Mouse (Mus musculus): ENCODE measurements around the gene Rasgrp2. TPM values are rescaled to one million over a fixed set of nuclear protein-coding genes. Genes with fewer than 3 reads are reported as not detected.
A peak's percentile ranks its signal among the peaks of the same experiment; 100 is the strongest.

The Rasgrp2 gene
- polyA plus RNA-seq, 1 experiment from 2014 or later = 74.2 TPM

GRCm38 (mm10) chr19:6377327-6378040 lies 21.7 kb upstream of the Rasgrp2 start:
- no peak for ATAC-seq (ENCODE audit: insufficient read depth, low FRiP score)
- no peaks in the 10 kb centered on the region for H3K27me3 ChIP-seq (ENCODE audit: control insufficient read depth, insufficient read depth, low read length)
- H3K4me3 ChIP-seq (replicated peaks; ENCODE audit: low read length) = no peak overlapping the region
- H3K9ac ChIP-seq (ENCODE audit: low read length) = no peak overlapping the region
- H3K27ac ChIP-seq (ENCODE audit: low read length) = no peak overlapping the region
- H3K4me2 ChIP-seq (ENCODE audit: low read depth, low read length) = no peak overlapping the region
- WGBS = 79% methylated on average over 11 of the region's 11 CpGs
- peaks cover 41% of the 10 kb centered on the region for H3K36me3 ChIP-seq (ENCODE audit: control insufficient read depth, insufficient read depth, low read length)
- no peaks in the 10 kb centered on the region for H3K9me3 ChIP-seq (replicated peaks; ENCODE audit: control insufficient read depth, low read length)
- H3K4me1 ChIP-seq (ENCODE audit: control insufficient read depth, insufficient read depth, low read length) = no peaks in the 10 kb centered on the region

- WGBS = 85% methylated on average over 9 of the region's 9 CpGs
- no peak overlapping the region for H3K4me3 ChIP-seq (replicated peaks; ENCODE audit: low read length)
- H3K9me3 ChIP-seq (replicated peaks; ENCODE audit: control insufficient read depth, low read length) = no peaks in the 10 kb centered on the region
- peaks cover 17% of the 10 kb centered on the region for H3K4me1 ChIP-seq (ENCODE audit: control insufficient read depth, insufficient read depth, low read length)
- ATAC-seq (ENCODE audit: insufficient read depth, low FRiP score) = no peak
- H3K36me3 ChIP-seq (ENCODE audit: control insufficient read depth, insufficient read depth, low read length) = peaks cover 26% of the 10 kb centered on the region
- no peak overlapping the region for H3K4me2 ChIP-seq (ENCODE audit: low read depth, low read length)
- no peaks in the 10 kb centered on the region for H3K27me3 ChIP-seq (ENCODE audit: control insufficient read depth, insufficient read depth, low read length)
- no peak overlapping the region for H3K9ac ChIP-seq (ENCODE audit: low read length)
- no peak overlapping the region for H3K27ac ChIP-seq (ENCODE audit: low read length)
These were observed 18.6 kb upstream of the Rasgrp2 start for GRCm38 (mm10) chr19:6380411-6381166.

- Histone ChIP-seq H3K36me3 (ENCODE audit: control insufficient read depth, insufficient read depth, low read length) (peaks cover 19% of the 10 kb centered on the region), H3K9me3 (replicated peaks; ENCODE audit: control insufficient read depth, low read length) (no peaks in the 10 kb centered on the region), H3K4me2 (ENCODE audit: low read depth, low read length) (no peak overlapping the region), H3K27me3 (ENCODE audit: control insufficient read depth, insufficient read depth, low read length) (no peaks in the 10 kb centered on the region), H3K9ac (ENCODE audit: low read length) (no peak overlapping the region), H3K27ac (ENCODE audit: low read length) (no peak overlapping the region), H3K4me3 (replicated peaks; ENCODE audit: low read length) (no peak overlapping the region), H3K4me1 (ENCODE audit: control insufficient read depth, insufficient read depth, low read length) (peaks cover 19% of the 10 kb centered on the region)
- 96% methylated on average over 5 of the region's 5 CpGs for WGBS
- ATAC-seq (ENCODE audit: insufficient read depth, low FRiP score) = no peak
These were observed 17.9 kb upstream of the Rasgrp2 start for GRCm38 (mm10) chr19:6381238-6381637.

- no peak overlapping the region for H3K27ac ChIP-seq (ENCODE audit: low read length)
- peaks cover 19% of the 10 kb centered on the region for H3K4me1 ChIP-seq (ENCODE audit: control insufficient read depth, insufficient read depth, low read length)
- ATAC-seq (ENCODE audit: insufficient read depth, low FRiP score) = no peak
- H3K9ac ChIP-seq (ENCODE audit: low read length) = no peak overlapping the region
- WGBS = 68% methylated on average over 4 of the region's 4 CpGs
- H3K27me3 ChIP-seq (ENCODE audit: control insufficient read depth, insufficient read depth, low read length) = no peaks in the 10 kb centered on the region
- no peak overlapping the region for H3K4me2 ChIP-seq (ENCODE audit: low read depth, low read length)
- no peak overlapping the region for H3K4me3 ChIP-seq (replicated peaks; ENCODE audit: low read length)
- peaks cover 7% of the 10 kb centered on the region; the same call in 1 of the 2 replicates for H3K36me3 ChIP-seq (ENCODE audit: control insufficient read depth, insufficient read depth, low read length)
- no peaks in the 10 kb centered on the region for H3K9me3 ChIP-seq (replicated peaks; ENCODE audit: control insufficient read depth, low read length)
These were observed 16.7 kb upstream of the Rasgrp2 start for GRCm38 (mm10) chr19:6382323-6382924.

- 38% methylated on average over 5 of the region's 5 CpGs for WGBS
- no peaks in the 10 kb centered on the region for H3K9me3 ChIP-seq (replicated peaks; ENCODE audit: control insufficient read depth, low read length)
- no peaks in the 10 kb centered on the region for H3K27me3 ChIP-seq (ENCODE audit: control insufficient read depth, insufficient read depth, low read length)
- no peak overlapping the region for H3K4me3 ChIP-seq (replicated peaks; ENCODE audit: low read length)
- H3K27ac ChIP-seq (ENCODE audit: low read length) = peak overlapping the region; percentile 36
- H3K4me1 ChIP-seq (ENCODE audit: control insufficient read depth, insufficient read depth, low read length) = peaks cover 19% of the 10 kb centered on the region
- no peak overlapping the region for H3K9ac ChIP-seq (ENCODE audit: low read length)
- no peaks in the 10 kb centered on the region for H3K36me3 ChIP-seq (ENCODE audit: control insufficient read depth, insufficient read depth, low read length)
- ATAC-seq (ENCODE audit: insufficient read depth, low FRiP score) = no peak
- H3K4me2 ChIP-seq (ENCODE audit: low read depth, low read length) = no peak overlapping the region
These were observed 15.7 kb upstream of the Rasgrp2 start for GRCm38 (mm10) chr19:6383470-6383869.

GRCm38 (mm10) chr19:6384128-6384527 lies 15.0 kb upstream of the Rasgrp2 start, which contains the start of gene Pygm:
Gene Pygm, plus strand, starts transcription at chr19:6384399.
- peaks cover 19% of the 10 kb centered on the region for H3K4me1 ChIP-seq (ENCODE audit: control insufficient read depth, insufficient read depth, low read length)
- peak within 1 kb of the TSS; percentile 19 for H3K4me3 ChIP-seq (replicated peaks; ENCODE audit: low read length)
- ATAC-seq (ENCODE audit: insufficient read depth, low FRiP score) = peak; percentile 86
- H3K27ac ChIP-seq (ENCODE audit: low read length) = peak within 1 kb of the TSS; percentile 36
- WGBS = 14% methylated on average over 7 of the region's 7 CpGs
- no peaks in the 10 kb centered on the region for H3K36me3 ChIP-seq (ENCODE audit: control insufficient read depth, insufficient read depth, low read length)
- H3K9me3 ChIP-seq (replicated peaks; ENCODE audit: control insufficient read depth, low read length) = no peaks in the 10 kb centered on the region
- H3K27me3 ChIP-seq (ENCODE audit: control insufficient read depth, insufficient read depth, low read length) = no peaks in the 10 kb centered on the region
- peak within 1 kb of the TSS; percentile 46 for H3K4me2 ChIP-seq (ENCODE audit: low read depth, low read length)
- H3K9ac ChIP-seq (ENCODE audit: low read length) = peak within 1 kb of the TSS; percentile 58

- no peaks in the 10 kb centered on the region for H3K9me3 ChIP-seq (replicated peaks; ENCODE audit: control insufficient read depth, low read length)
- ATAC-seq (ENCODE audit: insufficient read depth, low FRiP score) = no peak
- peaks cover 22% of the 10 kb centered on the region for H3K4me1 ChIP-seq (ENCODE audit: control insufficient read depth, insufficient read depth, low read length)
- peak overlapping the region; percentile 46 for H3K4me2 ChIP-seq (ENCODE audit: low read depth, low read length)
- peak overlapping the region; percentile 19; the same call in 1 of the 2 replicates for H3K4me3 ChIP-seq (replicated peaks; ENCODE audit: low read length)
- H3K27ac ChIP-seq (ENCODE audit: low read length) = 0 out of 2 replicates have a peak overlapping the region, but pooled peaks have one; percentile 36
- no peaks in the 10 kb centered on the region for H3K36me3 ChIP-seq (ENCODE audit: control insufficient read depth, insufficient read depth, low read length)
- peak overlapping the region; percentile 58 for H3K9ac ChIP-seq (ENCODE audit: low read length)
- no peaks in the 10 kb centered on the region for H3K27me3 ChIP-seq (ENCODE audit: control insufficient read depth, insufficient read depth, low read length)
- 64% methylated on average over 11 of the region's 11 CpGs for WGBS
These were observed 14.2 kb upstream of the Rasgrp2 start for GRCm38 (mm10) chr19:6384954-6385353.

- H3K27me3 ChIP-seq (ENCODE audit: control insufficient read depth, insufficient read depth, low read length) = no peaks in the 10 kb centered on the region
- H3K4me1 ChIP-seq (ENCODE audit: control insufficient read depth, insufficient read depth, low read length) = peaks cover 22% of the 10 kb centered on the region
- WGBS = 74% methylated on average over 5 of the region's 5 CpGs
- H3K27ac ChIP-seq (ENCODE audit: low read length) = no peak overlapping the region
- no peaks in the 10 kb centered on the region for H3K36me3 ChIP-seq (ENCODE audit: control insufficient read depth, insufficient read depth, low read length)
- H3K9me3 ChIP-seq (replicated peaks; ENCODE audit: control insufficient read depth, low read length) = no peaks in the 10 kb centered on the region
- H3K4me2 ChIP-seq (ENCODE audit: low read depth, low read length) = 0 out of 2 replicates have a peak overlapping the region, but pooled peaks have one; percentile 13
- ATAC-seq (ENCODE audit: insufficient read depth, low FRiP score) = no peak
- H3K4me3 ChIP-seq (replicated peaks; ENCODE audit: low read length) = no peak overlapping the region
- H3K9ac ChIP-seq (ENCODE audit: low read length) = no peak overlapping the region
These were observed 13.7 kb upstream of the Rasgrp2 start for GRCm38 (mm10) chr19:6385419-6385818.

GRCm38 (mm10) chr19:6385821-6386220 lies 13.3 kb upstream of the Rasgrp2 start:
- 76% methylated on average over 7 of the region's 7 CpGs for WGBS

More at GRCm38 (mm10) chr19:6385821-6386220, 13.3 kb upstream of the Rasgrp2 start:
- no peaks in the 10 kb centered on the region for H3K9me3 ChIP-seq (replicated peaks; ENCODE audit: control insufficient read depth, low read length)
- no peaks in the 10 kb centered on the region for H3K27me3 ChIP-seq (ENCODE audit: control insufficient read depth, insufficient read depth, low read length)
- no peak overlapping the region for H3K4me3 ChIP-seq (replicated peaks; ENCODE audit: low read length)
- H3K27ac ChIP-seq (ENCODE audit: low read length) = no peak overlapping the region
- H3K4me2 ChIP-seq (ENCODE audit: low read depth, low read length) = no peak overlapping the region
- no peaks in the 10 kb centered on the region for H3K36me3 ChIP-seq (ENCODE audit: control insufficient read depth, insufficient read depth, low read length)
- peaks cover 22% of the 10 kb centered on the region for H3K4me1 ChIP-seq (ENCODE audit: control insufficient read depth, insufficient read depth, low read length)
- ATAC-seq (ENCODE audit: insufficient read depth, low FRiP score) = no peak
- no peak overlapping the region for H3K9ac ChIP-seq (ENCODE audit: low read length)

Measured in stomach, embryonic 16.5 days (tissue).